Mouse (Mus musculus): ENCODE measurements around the gene Mrpl53. TPM values are rescaled to one million over a fixed set of nuclear protein-coding genes. Genes with fewer than 3 reads are reported as not detected.
"Not testable (repeated sequence)": the region's sequence is repeated elsewhere in the genome, so short reads cannot be mapped to it uniquely, and the experiment has no call there.

Gene Mrpl53
- polyA plus RNA-seq, 1 experiment, result 29.5 TPM

- Histone ChIP-seq H3K27ac (ENCODE audit: insufficient read depth, low read length) (no peak within 1 kb of the TSS), H3K27me3 (ENCODE audit: control insufficient read depth, insufficient read depth, low read length, poor library complexity, severe bottlenecking) (no peaks in the 10 kb centered on the region)
- no peak for TF ChIP-seq CTCF (IDR thresholded peaks at IDR 0.05; ENCODE audit: low read depth, low read length)
- peak; percentile 25 for TF ChIP-seq POLR2A (IDR thresholded peaks at IDR 0.05; ENCODE audit: insufficient read depth, low read length)
Observed at GRCm38 (mm10) chr6:83156259-83156684, 47.4 kb downstream of the Mrpl53 start, which contains the start of the genes Wdr54 and 1700003E16Rik. Gene Wdr54 (minus strand): TSS chr6:83156397. Gene 1700003E16Rik (plus strand): TSS chr6:83156404.

GRCm38 (mm10) chr6:83159456-83159855 lies 50.6 kb downstream of the Mrpl53 start:
- not testable (repeated sequence) for H3K9me3 ChIP-seq (replicated peaks; ENCODE audit: control insufficient read depth, insufficient read depth, low read length, poor library complexity, severe bottlenecking); H3K36me3 ChIP-seq (ENCODE audit: control insufficient read depth, insufficient read depth, low read length, poor library complexity, severe bottlenecking); H3K27me3 ChIP-seq (ENCODE audit: control insufficient read depth, insufficient read depth, low read length, poor library complexity, severe bottlenecking); H3K9ac ChIP-seq (ENCODE audit: low read depth, poor library complexity, severe bottlenecking); H3K4me3 ChIP-seq (ENCODE audit: low read depth, low read length); H3K4me1 ChIP-seq (ENCODE audit: control insufficient read depth, insufficient read depth, low read length); H3K27ac ChIP-seq (ENCODE audit: insufficient read depth, low read length)

More at GRCm38 (mm10) chr6:83156259-83156684, 47.4 kb downstream of the Mrpl53 start, which contains the start of the genes Wdr54 and 1700003E16Rik:
- Histone ChIP-seq H3K9ac (ENCODE audit: low read depth, poor library complexity, severe bottlenecking) (peak within 1 kb of the TSS; percentile 25; the same call in 1 of the 2 replicates), H3K4me1 (ENCODE audit: control insufficient read depth, insufficient read depth, low read length) (no peaks in the 10 kb centered on the region), H3K4me3 (ENCODE audit: low read depth, low read length) (peak within 1 kb of the TSS; percentile 82), H3K36me3 (ENCODE audit: control insufficient read depth, insufficient read depth, low read length, poor library complexity, severe bottlenecking) (no peaks in the 10 kb centered on the region), H3K9me3 (replicated peaks; ENCODE audit: control insufficient read depth, insufficient read depth, low read length, poor library complexity, severe bottlenecking) (no peaks in the 10 kb centered on the region)

Other genes with a start within 250 kb of the Mrpl53 start
- 1.2 and 1.9 TPM in 2 replicates for gene Sema4f, start 169.3 kb upstream of the Mrpl53 start, polyA plus RNA-seq (2011; ENCODE audit: insufficient read depth, insufficient read length, low read depth, missing spikeins)
- gene M1ap, start 162.1 kb upstream of the Mrpl53 start, polyA plus RNA-seq (2011; ENCODE audit: insufficient read depth, insufficient read length, low read depth, missing spikeins), result 2.2 and 2.3 TPM in 2 replicates
- gene Dok1, start 75.6 kb upstream of the Mrpl53 start, polyA plus RNA-seq (2011; ENCODE audit: insufficient read depth, insufficient read length, low read depth, missing spikeins), result 4.7 and 4.8 TPM in 2 replicates
- 2.2 and 3.1 TPM in 2 replicates for gene Loxl3, start 74.9 kb upstream of the Mrpl53 start, polyA plus RNA-seq (2011; ENCODE audit: insufficient read depth, insufficient read length, low read depth, missing spikeins)
- gene Aup1, start 54.5 kb upstream of the Mrpl53 start, polyA plus RNA-seq (2011; ENCODE audit: insufficient read depth, insufficient read length, low read depth, missing spikeins), result 42.4 and 44.3 TPM in 2 replicates
- 36.8 and 37.4 TPM in 2 replicates for gene Htra2, start 53.8 kb upstream of the Mrpl53 start, polyA plus RNA-seq (2011; ENCODE audit: insufficient read depth, insufficient read length, low read depth, missing spikeins)
- 2.9 and 3.7 TPM in 2 replicates for gene Dqx1, start 51.2 kb upstream of the Mrpl53 start, polyA plus RNA-seq (2011; ENCODE audit: insufficient read depth, insufficient read length, low read depth, missing spikeins)
- not detected in 2 replicates for gene Tlx2, start 38.7 kb upstream of the Mrpl53 start, polyA plus RNA-seq (2011; ENCODE audit: insufficient read depth, insufficient read length, low read depth, missing spikeins)
- gene Pcgf1, start 31.2 kb upstream of the Mrpl53 start, polyA plus RNA-seq (2011; ENCODE audit: insufficient read depth, insufficient read length, low read depth, missing spikeins), result 14.7 and 21.3 TPM in 2 replicates
- gene Lbx2, start 22.7 kb upstream of the Mrpl53 start, polyA plus RNA-seq (2011; ENCODE audit: insufficient read depth, insufficient read length, low read depth, missing spikeins), result not detected in 2 replicates
- gene Ccdc142, start 7.4 kb upstream of the Mrpl53 start, polyA plus RNA-seq (2011; ENCODE audit: insufficient read depth, insufficient read length, low read depth, missing spikeins), result not detected in 2 replicates
- gene Gm42688, start 7.4 kb upstream of the Mrpl53 start, polyA plus RNA-seq (2011; ENCODE audit: insufficient read depth, insufficient read length, low read depth, missing spikeins), result 0.45 and 1.2 TPM in 2 replicates
- 23.3 and 25.4 TPM in 2 replicates for gene Mogs, start 6.5 kb downstream of the Mrpl53 start, polyA plus RNA-seq (2011; ENCODE audit: insufficient read depth, insufficient read length, low read depth, missing spikeins)
- 26.7 and 32.4 TPM in 2 replicates for gene Wbp1, start 12.5 kb downstream of the Mrpl53 start, polyA plus RNA-seq (2011; ENCODE audit: insufficient read depth, insufficient read length, low read depth, missing spikeins)
- gene Ino80b, start 16.4 kb downstream of the Mrpl53 start, polyA plus RNA-seq (2011; ENCODE audit: insufficient read depth, insufficient read length, low read depth, missing spikeins), result 9.0 and 11.6 TPM in 2 replicates
- 10.4 and 10.5 TPM in 2 replicates for gene Rtkn, start 26.4 kb downstream of the Mrpl53 start, polyA plus RNA-seq (2011; ENCODE audit: insufficient read depth, insufficient read length, low read depth, missing spikeins)
- 7.3 and 7.9 TPM in 2 replicates for gene Wdr54, start 47.4 kb downstream of the Mrpl53 start, polyA plus RNA-seq (2011; ENCODE audit: insufficient read depth, insufficient read length, low read depth, missing spikeins)
- gene 1700003E16Rik, start 47.4 kb downstream of the Mrpl53 start, polyA plus RNA-seq (2011; ENCODE audit: insufficient read depth, insufficient read length, low read depth, missing spikeins), result not detected in 2 replicates
- 41.5 and 52.4 TPM in 2 replicates for gene Dctn1, start 56.9 kb downstream of the Mrpl53 start, polyA plus RNA-seq (2011; ENCODE audit: insufficient read depth, insufficient read length, low read depth, missing spikeins)
- gene Slc4a5, start 110.8 kb downstream of the Mrpl53 start, polyA plus RNA-seq (2011; ENCODE audit: insufficient read depth, insufficient read length, low read depth, missing spikeins), result 2.1 and 3.8 TPM in 2 replicates
- gene Mthfd2, start 216.9 kb downstream of the Mrpl53 start, polyA plus RNA-seq (2011; ENCODE audit: insufficient read depth, insufficient read length, low read depth, missing spikeins), result 58.4 and 63.8 TPM in 2 replicates
- 49.5 and 62.1 TPM in 2 replicates for gene Mob1a, start 217.0 kb downstream of the Mrpl53 start, polyA plus RNA-seq (2011; ENCODE audit: insufficient read depth, insufficient read length, low read depth, missing spikeins)
- 37.9 and 38.1 TPM in 2 replicates for gene Bola3, start 240.1 kb downstream of the Mrpl53 start, polyA plus RNA-seq (2011; ENCODE audit: insufficient read depth, insufficient read length, low read depth, missing spikeins)